Mouse (Mus musculus) ES-Bruce4 (cell line): ENCODE measurements at regions not wholly inside any gene's neighbourhood (a gene's known extent, or its start where the extent isn't known, plus 50 kb on each side); places are given as distances from the start of the nearest gene placed in this dataset.

ENCODE experiments used
- H3K27ac ChIP-seq: 2 replicates; pipeline ENCODE4 v1.5.1; 2012; ENCODE audit warnings: low read length, inconsistent platforms; ENCODE audit not compliant: insufficient read depth
- H3K27me3 ChIP-seq: 2 replicates; pipeline ENCODE4 v1.6.1; 2012; ENCODE audit warnings: mild to moderate bottlenecking, low read length, inconsistent platforms; ENCODE audit not compliant: control insufficient read depth, poor library complexity, insufficient read depth, severe bottlenecking
- H3K36me3 ChIP-seq: 2 replicates; pipeline ENCODE4 v1.6.1; 2012; ENCODE audit warnings: inconsistent platforms, mild to moderate bottlenecking, low read length, moderate library complexity; ENCODE audit not compliant: control insufficient read depth, poor library complexity, insufficient read depth, severe bottlenecking
- H3K4me1 ChIP-seq: one replicate; pipeline ENCODE4 v1.8.1; 2011; ENCODE audit warnings: low read length; ENCODE audit not compliant: control insufficient read depth, insufficient read depth
- H3K4me3 ChIP-seq: 2 replicates; pipeline ENCODE4 v1.5.1; 2011; ENCODE audit warnings: low read depth, mild to moderate bottlenecking, low read length
- H3K9ac ChIP-seq: 2 replicates; pipeline ENCODE4 v1.6.1; 2012; ENCODE audit warnings: low read depth, mild to moderate bottlenecking, inconsistent platforms; ENCODE audit not compliant: poor library complexity, severe bottlenecking
- H3K9me3 ChIP-seq: replicated peaks from 2 replicates; pipeline ENCODE4 v1.6.1; 2012; ENCODE audit warnings: mild to moderate bottlenecking, low read length, inconsistent platforms; ENCODE audit not compliant: control insufficient read depth, poor library complexity, insufficient read depth, severe bottlenecking
- CTCF ChIP-seq: IDR thresholded peaks from one replicate; pipeline ENCODE4 v1.8.1; 2011; ENCODE audit warnings: low read depth, low read length
- EP300 ChIP-seq: IDR thresholded peaks from 2 replicates; pipeline ENCODE4 v1.6.1; 2011; ENCODE audit warnings: low read depth, low read length; ENCODE audit not compliant: insufficient read depth
- POLR2A ChIP-seq: IDR thresholded peaks from one replicate; pipeline ENCODE4 v1.8.1; 2011; ENCODE audit warnings: low read length; ENCODE audit not compliant: insufficient read depth

DNA sequence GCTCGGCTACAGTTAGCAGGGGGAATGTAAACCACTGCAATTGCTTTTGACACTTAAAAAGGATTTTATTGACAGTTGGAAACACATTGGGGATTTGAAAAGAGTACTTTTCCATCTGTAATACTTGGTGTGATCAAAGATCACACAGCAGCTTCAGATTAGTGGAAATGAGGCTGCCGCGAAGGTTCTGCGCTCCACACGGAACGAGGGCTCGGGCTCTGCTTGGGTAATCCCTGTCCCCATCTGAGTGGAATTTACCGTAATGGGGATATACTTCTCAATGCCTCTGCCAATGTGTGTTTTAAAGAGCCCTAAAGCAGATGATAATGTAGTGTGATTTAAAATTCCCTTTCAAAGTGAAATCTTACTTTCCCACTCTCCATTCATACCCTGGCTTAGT, 194.4 kb upstream of the Adamts16 start:
- H3K9ac ChIP-seq = no peak overlapping the region
- no peaks in the 10 kb centered on the region; the same call in 1 of the 2 replicates for H3K27me3 ChIP-seq
- no peaks in the 10 kb centered on the region for H3K36me3 ChIP-seq
- no peaks in the 10 kb centered on the region for H3K4me1 ChIP-seq
- H3K4me3 ChIP-seq = no peak overlapping the region
- no peak overlapping the region for H3K27ac ChIP-seq
- TF ChIP-seq EP300 (no peak), POLR2A (no peak), CTCF (no peak)
- H3K9me3 ChIP-seq = no peaks in the 10 kb centered on the region

DNA sequence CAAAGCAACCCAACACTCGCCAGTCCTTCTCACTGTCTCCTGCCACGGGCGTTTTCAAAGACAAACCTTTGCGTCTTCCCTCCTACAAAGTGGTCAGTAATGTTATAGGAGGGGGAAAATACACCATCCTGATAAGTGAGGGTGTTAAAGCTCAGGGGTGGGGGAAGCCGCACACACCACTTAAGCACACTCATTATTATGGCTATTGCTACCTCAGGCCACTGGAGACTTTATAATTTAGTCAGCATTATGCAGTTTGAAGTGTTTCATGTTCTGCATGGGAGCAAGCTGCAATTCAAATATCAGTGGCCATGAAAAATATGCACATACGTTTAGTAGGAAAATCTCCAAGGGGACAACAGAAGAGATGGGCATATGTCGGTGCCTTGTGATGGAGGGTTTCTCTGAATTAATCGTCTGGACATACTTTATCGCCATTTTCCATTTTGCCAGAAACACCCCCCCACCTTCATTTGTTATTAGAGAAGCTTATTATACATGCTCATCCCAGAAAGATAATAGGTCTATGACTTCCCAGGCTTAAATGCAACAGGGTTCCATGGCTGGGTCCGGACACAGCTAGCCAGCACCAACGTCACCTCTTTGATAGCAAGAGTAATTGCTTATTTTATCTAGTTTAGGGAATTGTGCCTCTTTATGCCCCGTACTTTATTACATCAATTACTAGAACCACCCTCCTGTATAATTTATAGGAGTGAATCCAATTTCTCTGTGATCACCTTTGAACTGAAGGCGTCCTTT, 193.5 kb upstream of the Adamts16 start:
- no peak overlapping the region for H3K9ac ChIP-seq
- H3K4me1 ChIP-seq = no peaks in the 10 kb centered on the region
- no peak overlapping the region for H3K4me3 ChIP-seq
- H3K27me3 ChIP-seq = no peaks in the 10 kb centered on the region; the same call in 1 of the 2 replicates
- TF ChIP-seq CTCF = no peak
- TF ChIP-seq POLR2A = no peak
- no peak for TF ChIP-seq EP300
- H3K36me3 ChIP-seq = no peaks in the 10 kb centered on the region
- H3K27ac ChIP-seq = no peak overlapping the region
- no peaks in the 10 kb centered on the region for H3K9me3 ChIP-seq

GRCm38 (mm10) chr13:71008216-71008615, 166.6 kb upstream of the Adamts16 start:
- no peaks in the 10 kb centered on the region for H3K36me3 ChIP-seq
- H3K4me3 ChIP-seq = no peak overlapping the region
- TF ChIP-seq EP300 = no peak
- TF ChIP-seq POLR2A = no peak
- no peak for TF ChIP-seq CTCF
- no peaks in the 10 kb centered on the region for H3K9me3 ChIP-seq
- no peak overlapping the region for H3K27ac ChIP-seq
- H3K9ac ChIP-seq = no peak overlapping the region
- no peaks in the 10 kb centered on the region for H3K4me1 ChIP-seq
- no peaks in the 10 kb centered on the region for H3K27me3 ChIP-seq

- Histone ChIP-seq H3K4me1 (no peaks in the 10 kb centered on the region), H3K9ac (no peak overlapping the region), H3K4me3 (no peak overlapping the region), H3K9me3 (no peaks in the 10 kb centered on the region), H3K27me3 (no peaks in the 10 kb centered on the region), H3K36me3 (no peaks in the 10 kb centered on the region), H3K27ac (no peak overlapping the region)
- TF ChIP-seq POLR2A (no peak), CTCF (no peak), EP300 (no peak)
Observed at GRCm38 (mm10) chr13:71006117-71006516, 164.5 kb upstream of the Adamts16 start.

GRCm38 (mm10) chr13:71003517-71003916, 161.9 kb upstream of the Adamts16 start:
- no peak overlapping the region for H3K4me3 ChIP-seq
- no peaks in the 10 kb centered on the region for H3K27me3 ChIP-seq
- H3K4me1 ChIP-seq = no peaks in the 10 kb centered on the region
- TF ChIP-seq EP300 = no peak
- no peak for TF ChIP-seq POLR2A
- no peak for TF ChIP-seq CTCF
- H3K36me3 ChIP-seq = no peaks in the 10 kb centered on the region
- H3K27ac ChIP-seq = no peak overlapping the region
- no peaks in the 10 kb centered on the region for H3K9me3 ChIP-seq
- no peak overlapping the region for H3K9ac ChIP-seq

DNA sequence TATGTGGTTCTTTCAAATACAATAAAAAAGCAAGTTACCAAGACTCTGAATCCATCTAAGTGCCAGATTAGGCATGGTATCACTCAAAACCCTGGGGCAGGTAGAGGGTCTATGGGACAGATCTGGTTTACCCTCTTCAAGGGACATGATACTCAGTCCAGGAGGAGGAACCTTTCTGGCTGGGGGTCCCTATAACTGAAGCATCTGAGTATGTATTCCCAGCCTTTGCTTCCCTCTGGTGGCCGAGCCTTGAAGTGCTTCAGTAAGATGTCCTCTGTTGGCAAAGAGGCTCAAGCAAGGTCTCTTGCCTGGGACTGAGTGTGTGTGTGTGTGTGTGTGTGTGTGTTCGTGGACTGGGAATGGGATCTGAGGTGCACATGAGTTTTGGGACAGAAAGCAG, 159.7 kb upstream of the Adamts16 start:
- TF ChIP-seq CTCF (peak; percentile 41), EP300 (no peak), POLR2A (no peak)
- Histone ChIP-seq H3K36me3 (no peaks in the 10 kb centered on the region), H3K4me3 (no peak overlapping the region), H3K4me1 (no peaks in the 10 kb centered on the region), H3K9me3 (no peaks in the 10 kb centered on the region), H3K9ac (no peak overlapping the region), H3K27ac (no peak overlapping the region), H3K27me3 (no peaks in the 10 kb centered on the region)
